15 mouse cellular contexts compared by ENCODE assay signal in genomic region chr14:67156366-67156765, GRCm38 (mm10).
DNase-seq lines count a peak whose midpoint lies in the region; ATAC-seq and TF ChIP-seq lines count a peak whose summit lies in the region.
"Had no signal": no experiment of that assay in that cellular context is flagged by ENCODE, and none has a peak within 500 bp of the region (broad histone marks: within the 10 kb centered on the region; RNA-seq: fewer than 3 reads in every experiment).

No protein-coding gene starts in this region.

- no peak overlapping the region for H3K27ac ChIP-seq in forebrain, embryonic 15.5 days (replicated peaks)
- no peak overlapping the region for H3K27ac ChIP-seq in gastrocnemius, adult 2 months
- H3K27ac ChIP-seq: embryonic facial prominence, embryonic 13.5 days; heart, adult 2 months; hindbrain, embryonic 15.5 days; liver, embryonic 12.5 days had no signal

- no peaks in the 10 kb centered on the region for H3K27me3 ChIP-seq in forebrain, embryonic 15.5 days
- H3K27me3 ChIP-seq: embryonic facial prominence, embryonic 13.5 days; hindbrain, embryonic 15.5 days; liver, embryonic 12.5 days had no signal

- H3K4me3 ChIP-seq in forebrain, embryonic 15.5 days: no peak overlapping the region
- no peak overlapping the region for H3K4me3 ChIP-seq in gastrocnemius, adult 2 months
- H3K4me3 ChIP-seq: embryonic facial prominence, embryonic 13.5 days; heart, adult 2 months; hindbrain, embryonic 15.5 days; liver, embryonic 12.5 days had no signal

- intact Hi-C loops in gastrocnemius, adult 2 months (cut with DNase I): no loop called here

- 66% methylated on average over 8 of the region's 8 CpGs for WGBS in forebrain, embryonic 15.5 days

- H3K4me2 ChIP-seq in forebrain, embryonic 15.5 days (replicated peaks): no peak overlapping the region
- H3K4me2 ChIP-seq: embryonic facial prominence, embryonic 13.5 days; hindbrain, embryonic 15.5 days; liver, embryonic 12.5 days had no signal

- no peak overlapping the region for H3K9ac ChIP-seq in forebrain, embryonic 15.5 days (replicated peaks)
- H3K9ac ChIP-seq: embryonic facial prominence, embryonic 13.5 days; hindbrain, embryonic 15.5 days; liver, embryonic 12.5 days had no signal

- peak; percentile 48 for DNase-seq in adrenal gland, adult 8-10 months
- no peak for DNase-seq in adrenal gland, postnatal 4 days (ENCODE audit: low spot score in 2 of 2)
- peak; percentile 31 for DNase-seq in right cerebral cortex, adult 18-20 months
- DNase-seq in right cerebral cortex, postnatal 25 days: no peak
- peak; percentile 55 to 63 for DNase-seq in cerebellum, postnatal 10 days
- DNase-seq in gastrocnemius, adult 2 months: no peak
- DNase-seq in urinary bladder, postnatal 36 days (ENCODE audit: low spot score in 2 of 2): no peak
- DNase-seq: heart, adult 2 months; heart, postnatal 10 days; thymus, adult 18-20 months had no signal

- TF ChIP-seq CTCF in gastrocnemius, adult 2 months (IDR thresholded peaks at IDR 0.05): no peak

- no peaks in the 10 kb centered on the region for H3K9me3 ChIP-seq in forebrain, embryonic 15.5 days
- H3K9me3 ChIP-seq: embryonic facial prominence, embryonic 13.5 days; hindbrain, embryonic 15.5 days; liver, embryonic 12.5 days had no signal

- no peak for ATAC-seq in forebrain, embryonic 15.5 days (replicated peaks)
- ATAC-seq: liver, embryonic 12.5 days; lung, postnatal 0 days had no signal

- no peaks in the 10 kb centered on the region for H3K36me3 ChIP-seq in forebrain, embryonic 15.5 days
- H3K36me3 ChIP-seq: embryonic facial prominence, embryonic 13.5 days; hindbrain, embryonic 15.5 days; liver, embryonic 12.5 days had no signal

- no peaks in the 10 kb centered on the region for H3K4me1 ChIP-seq in forebrain, embryonic 15.5 days
- H3K4me1 ChIP-seq: hindbrain, embryonic 15.5 days; liver, embryonic 12.5 days had no signal

Comparison
In these comparisons a context has a peak if more than half of its experiments do, and no peak if none do; other contexts are left out.
1. DNase-seq: peak in adrenal gland, adult 8-10 months (single experiment), right cerebral cortex, adult 18-20 months (single experiment) and cerebellum, postnatal 10 days (2 of 2); none in adrenal gland, postnatal 4 days (0 of 2), right cerebral cortex, postnatal 25 days (single experiment), gastrocnemius, adult 2 months (single experiment) and urinary bladder, postnatal 36 days (0 of 2).